Mouse (Mus musculus): ENCODE results near the gene Amotl1. TPM values are rescaled to one million over a fixed set of nuclear protein-coding genes. Genes with fewer than 3 reads are reported as not detected.

Gene Amotl1
- polyA plus RNA-seq, 1 experiment = 47.1 TPM

DNA sequence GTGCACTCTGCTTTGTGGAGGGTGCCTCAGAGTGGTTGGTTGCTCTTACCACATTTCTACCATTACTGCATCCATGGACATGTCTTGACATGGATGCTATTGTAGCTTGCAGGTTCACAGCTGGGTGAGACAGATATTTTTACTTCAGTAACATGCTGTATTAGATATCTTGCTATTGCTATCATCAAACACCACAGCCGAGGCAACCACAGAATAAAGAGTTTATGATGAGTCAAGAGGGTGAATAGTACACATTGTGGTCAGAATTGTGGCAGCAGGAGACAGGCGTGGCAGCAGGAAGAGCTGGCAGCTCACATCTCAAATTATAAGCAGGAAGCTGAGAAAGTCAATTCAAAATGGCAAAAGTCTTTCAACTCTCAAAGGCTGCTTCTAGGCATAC is 76.4 kb downstream of the Amotl1 start:
- Histone ChIP-seq H3K4me1 (ENCODE audit: control insufficient read depth, insufficient read depth, low read length) (no peaks in the 10 kb centered on the region), H3K4me3 (replicated peaks; ENCODE audit: extremely low read depth, low read depth, low read length) (no peak overlapping the region)
- DNase-seq = no peak
- no peak for TF ChIP-seq POLR2A (IDR thresholded peaks at IDR 0.05; ENCODE audit: borderline replicate concordance, extremely low read depth, low read depth, low read length)
- 28% methylated on average over 2 of the region's 2 CpGs for WGBS

DNA sequence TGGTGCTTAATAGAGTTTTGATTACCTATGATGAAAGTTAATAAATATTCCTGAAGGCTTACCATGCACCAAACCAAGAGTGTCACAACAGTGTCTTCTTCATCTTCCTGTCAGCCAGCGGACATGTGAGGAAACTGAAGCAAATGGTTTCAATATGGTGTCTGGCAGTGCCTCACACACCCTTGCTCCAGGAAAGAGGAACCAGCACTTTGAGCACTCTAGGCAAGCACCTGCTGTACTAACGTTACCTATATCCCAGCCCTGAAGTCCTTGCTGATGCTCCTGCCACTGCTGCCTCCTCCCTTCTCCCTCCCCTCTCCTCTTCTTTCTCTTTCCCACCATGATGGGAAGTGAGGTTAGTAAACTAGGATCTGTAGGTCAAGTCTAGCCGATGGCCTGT is 80.4 kb downstream of the Amotl1 start:
- DNase-seq = no peak
- no peak overlapping the region for H3K4me3 ChIP-seq (replicated peaks; ENCODE audit: extremely low read depth, low read depth, low read length)
- TF ChIP-seq POLR2A (IDR thresholded peaks at IDR 0.05; ENCODE audit: borderline replicate concordance, extremely low read depth, low read depth, low read length) (no peak), CTCF (IDR thresholded peaks at IDR 0.05; ENCODE audit: insufficient read depth, low read length) (no peak)
- no peaks in the 10 kb centered on the region for H3K4me1 ChIP-seq (ENCODE audit: control insufficient read depth, insufficient read depth, low read length)
- WGBS = 74% methylated on average over 3 of the region's 3 CpGs

DNA sequence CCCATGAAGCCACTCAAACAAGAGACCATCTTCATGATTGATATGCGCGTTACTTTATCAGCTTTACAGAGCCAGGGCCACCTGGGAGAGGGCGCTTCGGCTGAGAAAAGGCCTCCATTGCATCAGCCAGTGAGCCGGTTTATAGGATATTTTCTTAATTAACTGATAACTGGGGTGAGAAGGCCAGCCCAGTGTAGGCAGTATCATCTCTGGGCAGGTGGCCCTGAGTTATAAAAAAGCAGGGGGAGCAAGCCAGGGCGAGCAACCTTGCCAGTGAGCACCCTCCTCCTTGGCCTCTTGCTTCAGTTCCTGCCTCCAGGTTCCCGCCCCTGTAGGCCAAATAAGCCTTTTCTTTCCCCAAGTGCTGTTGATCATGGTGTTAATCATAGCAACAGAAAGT is 81.5 kb downstream of the Amotl1 start:
- no peak for DNase-seq
- 82% methylated on average over 7 of the region's 7 CpGs for WGBS
- no peak overlapping the region for H3K4me3 ChIP-seq (replicated peaks; ENCODE audit: extremely low read depth, low read depth, low read length)
- H3K4me1 ChIP-seq (ENCODE audit: control insufficient read depth, insufficient read depth, low read length) = no peaks in the 10 kb centered on the region
- TF ChIP-seq CTCF (IDR thresholded peaks at IDR 0.05; ENCODE audit: insufficient read depth, low read length) = no peak
- TF ChIP-seq POLR2A (IDR thresholded peaks at IDR 0.05; ENCODE audit: borderline replicate concordance, extremely low read depth, low read depth, low read length) = no peak

DNA sequence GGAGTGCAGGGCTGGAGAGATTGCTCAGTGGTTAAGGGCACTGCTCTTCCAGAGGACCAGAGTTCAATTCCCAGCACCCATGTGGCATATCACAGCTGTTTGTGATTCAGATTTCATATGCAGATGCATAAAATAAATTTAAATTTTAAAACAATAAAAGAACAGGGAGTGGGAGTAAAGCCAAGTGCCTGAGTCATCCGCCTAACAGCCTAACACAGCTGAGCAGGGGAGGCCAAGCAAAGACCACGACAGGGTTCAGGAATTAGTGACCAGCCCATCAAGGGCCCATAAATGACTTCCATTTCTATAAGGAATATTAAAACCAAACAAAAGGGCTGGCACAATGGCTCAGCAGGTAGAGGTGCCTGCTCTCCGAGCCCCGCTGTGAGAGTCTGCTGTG is 84.3 kb downstream of the Amotl1 start:
- H3K4me1 ChIP-seq (ENCODE audit: control insufficient read depth, insufficient read depth, low read length) = no peaks in the 10 kb centered on the region
- no peak overlapping the region for H3K4me3 ChIP-seq (replicated peaks; ENCODE audit: extremely low read depth, low read depth, low read length)
- no peak for DNase-seq
- 82% methylated on average over 4 of the region's 4 CpGs for WGBS
- TF ChIP-seq POLR2A (IDR thresholded peaks at IDR 0.05; ENCODE audit: borderline replicate concordance, extremely low read depth, low read depth, low read length) (no peak), CTCF (IDR thresholded peaks at IDR 0.05; ENCODE audit: insufficient read depth, low read length) (no peak)

DNA sequence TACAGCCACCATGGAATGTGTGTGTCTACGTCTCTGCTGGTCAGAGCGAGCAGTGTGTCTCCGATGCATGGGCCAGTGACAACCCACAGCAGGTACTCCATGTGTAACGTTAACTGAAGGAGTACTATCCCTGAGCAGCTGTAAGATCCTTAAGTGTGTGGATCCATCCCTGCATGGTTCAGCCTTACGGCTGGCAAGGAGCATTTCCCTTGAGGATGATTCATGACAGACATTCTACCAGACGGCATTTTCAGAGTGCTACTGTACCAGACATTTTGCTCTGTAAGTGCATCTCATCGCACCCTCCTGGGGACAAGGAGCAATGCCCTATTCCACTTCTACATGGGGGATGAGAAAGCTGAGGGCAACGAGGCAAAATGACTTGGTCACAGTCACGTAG is 84.9 kb downstream of the Amotl1 start:
- H3K4me1 ChIP-seq (ENCODE audit: control insufficient read depth, insufficient read depth, low read length) = no peaks in the 10 kb centered on the region
- H3K4me3 ChIP-seq (replicated peaks; ENCODE audit: extremely low read depth, low read depth, low read length) = no peak overlapping the region
- no peak for TF ChIP-seq POLR2A (IDR thresholded peaks at IDR 0.05; ENCODE audit: borderline replicate concordance, extremely low read depth, low read depth, low read length)
- TF ChIP-seq CTCF (IDR thresholded peaks at IDR 0.05; ENCODE audit: insufficient read depth, low read length) = no peak
- 80% methylated on average over 9 of the region's 9 CpGs for WGBS
- DNase-seq = no peak

DNA sequence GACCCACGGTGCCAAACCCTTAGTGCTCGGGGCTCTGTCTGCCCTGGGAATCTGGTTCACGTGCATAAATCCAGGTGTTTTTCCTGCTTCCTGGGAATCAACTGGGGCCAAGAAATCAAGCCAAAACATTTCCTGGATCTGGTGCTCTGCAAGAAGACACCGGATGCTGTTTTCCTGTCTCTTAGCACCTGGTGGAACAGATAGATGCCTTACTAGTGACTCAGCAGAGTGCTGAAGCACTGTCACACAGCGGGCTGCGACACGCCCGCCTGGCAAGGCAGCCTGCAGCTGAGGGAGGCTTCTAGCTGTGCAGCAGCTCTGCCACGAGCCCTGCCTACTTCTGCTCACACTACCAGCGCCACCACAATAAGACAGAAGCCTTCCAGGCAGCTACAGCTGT is 85.4 kb downstream of the Amotl1 start:
- Histone ChIP-seq H3K4me3 (replicated peaks; ENCODE audit: extremely low read depth, low read depth, low read length) (no peak overlapping the region), H3K4me1 (ENCODE audit: control insufficient read depth, insufficient read depth, low read length) (no peaks in the 10 kb centered on the region)
- peak; percentile 19 for DNase-seq
- 56% methylated on average over 10 of the region's 10 CpGs for WGBS
- no peak for TF ChIP-seq POLR2A (IDR thresholded peaks at IDR 0.05; ENCODE audit: borderline replicate concordance, extremely low read depth, low read depth, low read length)
- no peak for TF ChIP-seq CTCF (IDR thresholded peaks at IDR 0.05; ENCODE audit: insufficient read depth, low read length)

DNA sequence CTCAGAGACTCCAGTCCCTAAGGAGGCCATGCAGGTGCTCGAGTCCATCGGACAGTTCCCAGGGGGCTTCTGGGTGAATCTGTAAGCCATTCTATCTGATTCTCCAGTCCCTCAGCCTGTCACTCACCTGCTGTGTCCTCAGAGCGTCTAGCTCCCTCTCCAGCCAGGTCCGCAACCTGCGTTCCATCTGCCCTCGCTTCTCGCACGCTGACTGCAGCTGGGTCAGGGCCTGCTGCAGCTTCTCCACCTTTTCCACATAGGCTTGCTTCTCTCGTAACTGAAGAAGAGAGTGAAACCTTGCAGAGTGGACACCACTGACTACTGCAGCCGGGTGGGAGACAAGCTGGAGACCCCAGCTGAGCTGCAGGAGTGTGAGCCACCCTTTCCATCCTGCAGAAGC is 86.5 kb downstream of the Amotl1 start:
- TF ChIP-seq POLR2A (IDR thresholded peaks at IDR 0.05; ENCODE audit: borderline replicate concordance, extremely low read depth, low read depth, low read length) (no peak), CTCF (IDR thresholded peaks at IDR 0.05; ENCODE audit: insufficient read depth, low read length) (no peak)
- DNase-seq = no peak
- no peaks in the 10 kb centered on the region for H3K4me1 ChIP-seq (ENCODE audit: control insufficient read depth, insufficient read depth, low read length)
- no peak overlapping the region for H3K4me3 ChIP-seq (replicated peaks; ENCODE audit: extremely low read depth, low read depth, low read length)
- 93% methylated on average over 10 of the region's 10 CpGs for WGBS

DNA sequence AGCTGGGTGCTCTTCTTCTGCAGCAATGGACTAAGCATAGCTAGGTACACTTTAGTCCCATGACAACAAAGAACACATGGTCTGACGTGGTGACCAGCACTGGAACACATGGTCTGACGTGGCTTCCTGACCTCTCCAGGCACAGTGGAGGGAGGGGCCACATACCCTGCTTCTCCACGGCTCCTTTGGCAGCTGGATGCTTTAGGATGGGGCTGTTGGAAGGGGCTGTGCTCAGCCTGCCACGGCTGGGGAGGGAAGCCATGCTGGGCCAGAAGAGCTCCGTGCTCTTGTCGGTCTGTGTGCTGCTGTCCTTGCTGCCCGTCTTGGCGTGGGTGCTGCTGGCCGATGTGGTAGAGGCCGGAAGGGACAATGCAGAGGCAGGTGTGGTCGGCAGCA is 96.5 kb downstream of the Amotl1 start:
- H3K4me1 ChIP-seq (ENCODE audit: control insufficient read depth, insufficient read depth, low read length) = peaks cover 9% of the 10 kb centered on the region; the same call in 1 of the 2 replicates
- TF ChIP-seq CTCF (IDR thresholded peaks at IDR 0.05; ENCODE audit: insufficient read depth, low read length) (no peak), POLR2A (IDR thresholded peaks at IDR 0.05; ENCODE audit: borderline replicate concordance, extremely low read depth, low read depth, low read length) (no peak)
- WGBS = 68% methylated on average over 11 of the region's 11 CpGs
- DNase-seq = no peak
- H3K4me3 ChIP-seq (replicated peaks; ENCODE audit: extremely low read depth, low read depth, low read length) = no peak overlapping the region

DNA sequence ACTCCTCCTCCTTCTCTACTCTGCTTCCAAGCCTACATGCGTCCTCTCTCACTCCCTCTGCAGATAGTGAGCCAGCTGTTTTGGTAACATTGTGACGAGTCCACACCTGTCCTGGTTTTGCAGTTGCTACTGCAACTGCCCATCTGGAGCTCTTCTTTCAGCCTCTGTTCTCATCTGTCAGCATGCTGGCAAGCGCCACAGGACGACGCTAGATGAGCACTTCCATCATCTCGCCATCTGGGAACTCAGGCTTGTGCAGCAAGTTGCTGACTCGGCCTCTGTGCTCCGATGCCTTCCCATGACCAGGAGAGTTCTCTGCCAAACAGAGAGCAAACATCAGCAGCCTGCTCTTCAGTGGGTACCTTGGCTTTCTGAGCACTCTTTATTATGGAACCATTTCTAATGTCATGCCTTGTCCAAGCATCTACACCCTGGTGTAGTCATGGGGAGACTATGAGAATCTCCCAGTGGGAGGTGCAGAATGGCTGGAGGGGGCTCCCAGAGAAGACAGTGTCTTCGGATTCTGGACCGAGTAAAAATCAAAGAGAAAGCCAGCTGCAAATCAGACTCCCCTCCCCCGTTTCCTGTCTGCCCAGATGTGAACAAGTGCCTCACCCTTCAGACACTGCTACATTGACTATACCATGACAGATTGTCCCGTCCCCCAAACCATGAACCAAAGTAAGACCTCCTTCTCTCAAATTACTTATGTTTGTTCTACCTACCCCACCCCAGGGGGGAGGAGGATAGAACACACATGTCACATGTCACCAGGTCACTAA is 97.1 kb downstream of the Amotl1 start:
- H3K4me3 ChIP-seq (replicated peaks; ENCODE audit: extremely low read depth, low read depth, low read length) = no peak overlapping the region
- no peak for DNase-seq
- no peak for TF ChIP-seq CTCF (IDR thresholded peaks at IDR 0.05; ENCODE audit: insufficient read depth, low read length)
- TF ChIP-seq POLR2A (IDR thresholded peaks at IDR 0.05; ENCODE audit: borderline replicate concordance, extremely low read depth, low read depth, low read length) = no peak
- H3K4me1 ChIP-seq (ENCODE audit: control insufficient read depth, insufficient read depth, low read length) = peaks cover 9% of the 10 kb centered on the region; the same call in 1 of the 2 replicates
- WGBS = 58% methylated on average over 12 of the region's 12 CpGs

DNA sequence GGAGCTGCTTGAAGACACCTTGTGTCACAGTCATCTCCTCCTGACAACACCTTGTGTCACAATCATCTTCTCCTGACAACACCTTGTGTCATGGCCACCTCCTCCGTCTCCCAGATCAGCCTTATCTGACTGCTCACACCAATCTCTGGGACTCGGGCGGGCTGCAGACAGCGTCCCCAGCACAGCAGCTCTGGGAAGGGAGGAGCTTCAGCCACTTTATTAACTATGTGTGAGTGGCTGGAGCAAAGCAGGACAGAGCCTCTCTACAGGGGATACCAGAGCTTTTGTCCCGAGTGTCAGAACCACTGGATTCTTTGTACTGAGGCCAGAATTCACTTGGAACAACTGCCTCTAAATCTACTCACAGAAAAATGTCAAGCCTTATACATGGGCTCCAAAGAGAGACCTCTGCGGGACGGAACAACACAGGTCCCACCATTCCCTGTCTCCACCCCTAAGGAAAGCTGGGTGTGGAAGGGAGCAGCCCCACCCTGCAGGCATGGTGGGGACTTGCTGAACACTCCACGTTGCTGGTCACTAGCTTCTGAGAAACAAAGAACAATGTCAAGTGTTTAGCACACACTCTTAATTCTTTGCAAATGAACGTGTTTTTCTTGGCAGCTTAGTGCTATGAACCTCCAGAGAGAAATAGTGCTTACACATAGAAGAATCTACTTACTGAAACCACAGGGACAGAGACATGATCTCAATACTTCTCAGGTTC is 100.7 kb downstream of the Amotl1 start:
- Histone ChIP-seq H3K4me3 (replicated peaks; ENCODE audit: extremely low read depth, low read depth, low read length) (peak overlapping the region; percentile 49), H3K4me1 (ENCODE audit: control insufficient read depth, insufficient read depth, low read length) (peaks cover 9% of the 10 kb centered on the region; the same call in 1 of the 2 replicates)
- 48% methylated on average over 9 of the region's 9 CpGs for WGBS
- TF ChIP-seq CTCF (IDR thresholded peaks at IDR 0.05; ENCODE audit: insufficient read depth, low read length) = no peak
- TF ChIP-seq POLR2A (IDR thresholded peaks at IDR 0.05; ENCODE audit: borderline replicate concordance, extremely low read depth, low read depth, low read length) = peak; percentile 36; the same call in 1 of the 2 replicates
- DNase-seq = peak; percentile 43
